Mouse (Mus musculus) neutrophil, adult 59 days (primary cell): ENCODE results near the gene Togaram2. TPM values are rescaled to one million over a fixed set of nuclear protein-coding genes. Genes with fewer than 3 reads are reported as not detected.

Source experiments
- total RNA-seq, 2 experiments: library from RNA; stranded (reverse); gene quantifications; 1 replicate in 1 of 2; 2 replicates in 1 of 2; pipeline ENCODE4 v1.2.4; 2023

Togaram2 gene
- not detected for total RNA-seq

DNA sequence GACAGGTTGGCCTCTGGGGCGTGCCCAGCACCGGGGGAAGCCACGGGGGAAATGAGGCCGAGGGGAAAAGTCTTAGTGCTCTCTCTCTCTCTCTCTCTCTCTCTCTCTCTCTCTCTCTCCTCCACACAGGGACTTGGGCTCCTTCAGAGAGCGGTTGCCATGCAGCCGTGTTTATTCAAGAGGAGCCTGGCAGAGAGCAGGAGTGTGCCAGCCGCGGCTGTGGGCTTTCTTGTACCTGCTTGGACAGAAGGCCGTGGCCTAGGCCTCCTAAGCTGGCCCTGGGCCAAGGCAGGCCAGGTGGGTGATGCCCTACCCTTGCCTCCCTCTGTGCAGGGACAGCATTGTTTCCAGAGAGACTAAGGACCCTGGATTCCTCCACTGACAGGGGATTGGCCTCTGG lies at the start of gene Togaram2:
Gene Togaram2 (plus strand): TSS at position 170 of the 400 bp plus-strand sequence.

DNA sequence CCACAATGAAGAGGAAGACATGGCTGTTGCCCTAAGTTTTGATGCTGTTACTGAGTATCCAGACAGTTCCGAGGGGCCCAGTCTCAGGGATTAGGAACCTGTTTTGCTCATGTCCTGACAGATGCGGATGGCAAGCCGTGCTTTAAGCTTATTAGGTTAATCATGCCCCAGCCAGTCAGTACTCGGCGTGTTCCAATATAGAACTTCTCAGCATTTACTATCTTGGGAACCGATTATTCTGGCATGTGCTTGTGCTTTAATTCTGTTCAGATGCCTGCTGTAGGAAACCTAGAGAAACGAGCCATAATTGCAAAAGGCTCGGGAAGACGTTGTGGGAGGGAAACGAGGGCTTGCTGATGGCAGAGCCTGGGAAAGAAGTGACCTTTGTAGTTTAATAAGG lies 79.8 kb downstream of the Togaram2 start, which contains the start of gene Pcare:
Gene Pcare (minus strand): TSS at position 64 of the 400 bp plus-strand sequence.

DNA sequence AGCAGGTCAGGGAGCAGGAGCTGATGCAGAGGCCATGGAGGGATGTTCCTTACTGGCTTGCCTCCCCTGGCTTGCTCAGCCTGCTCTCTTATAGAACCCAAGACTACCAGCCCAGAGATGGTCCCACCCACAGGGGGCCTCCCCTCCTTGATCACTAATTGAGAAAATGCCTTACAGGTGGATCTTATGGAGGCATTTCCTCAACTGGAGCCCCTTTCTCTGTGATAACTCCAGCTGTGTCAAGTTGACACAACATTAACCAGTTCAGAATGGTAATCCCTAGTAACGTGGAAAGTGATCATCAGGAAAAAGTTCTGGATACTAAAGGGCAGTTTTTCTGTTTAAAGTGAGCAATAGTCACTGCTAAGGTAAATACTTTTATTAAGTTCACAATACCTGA lies 95.1 kb downstream of the Togaram2 start, which contains the start of gene Clip4:
Gene Clip4 (plus strand): TSS at position 301 of the 400 bp plus-strand sequence.

Other genes with a start within 250 kb of the Togaram2 start
- gene Gm4707, start 213.3 kb upstream of the Togaram2 start, total RNA-seq = 10 to 100 TPM; 12.7 to 13.2 TPM
- gene Smchd1, start 197.9 kb upstream of the Togaram2 start, total RNA-seq = 10 to 100 TPM; 76.3 to 81.9 TPM
- gene Ndc80, start 146.4 kb upstream of the Togaram2 start, total RNA-seq = 10 to 100 TPM; 29.2 to 33.0 TPM
- gene Spdya, start 121.2 kb upstream of the Togaram2 start, total RNA-seq = not detected
- 10 to 100 TPM; 24.5 to 27.9 TPM for gene Wdr43, start 57.4 kb upstream of the Togaram2 start, total RNA-seq
- not detected for gene Pcare, start 79.6 kb downstream of the Togaram2 start, total RNA-seq
- not detected for gene Clip4, start 95.2 kb downstream of the Togaram2 start, total RNA-seq